Mouse (Mus musculus) hindbrain, postnatal 0 days (tissue): ENCODE results near the gene Slc4a2. TPM values are rescaled to one million over a fixed set of nuclear protein-coding genes. Genes with fewer than 3 reads are reported as not detected.

Source experiments
- ATAC-seq: fragments of 200-750 bp; cut with Nextera tagmentation; 2 replicates; pipeline ENCODE4 v1.8.0; 2017; ENCODE audit warnings: mild to moderate bottlenecking, moderate TSS enrichment, moderate library complexity
- DNase-seq: peaks from one replicate; pipeline ENCODE4 v3.0.0-alpha.2; 2015; ENCODE audit warnings: low spot score
- H3K27ac ChIP-seq: fragments of 300-500 bp; sonication (generic); 2 replicates; pipeline ENCODE4 v1.5.1; 2014; ENCODE audit warnings: mild to moderate bottlenecking
- H3K27me3 ChIP-seq: fragments of 300-500 bp; sonication (generic); 2 replicates; pipeline ENCODE4 v1.6.1; 2014; ENCODE audit warnings: low read length, mixed read lengths; ENCODE audit not compliant: insufficient read depth
- H3K36me3 ChIP-seq: fragments of 300-500 bp; sonication (generic); 2 replicates; pipeline ENCODE4 v1.6.1; 2014; ENCODE audit warnings: low read length, mixed read lengths; ENCODE audit not compliant: insufficient read depth
- H3K4me1 ChIP-seq: fragments of 300-500 bp; sonication (generic); 2 replicates; pipeline ENCODE4 v1.6.1; 2014; ENCODE audit warnings: antibody characterized with exemption, low read length, mixed read lengths; ENCODE audit not compliant: insufficient read depth
- H3K4me2 ChIP-seq: fragments of 300-500 bp; sonication (generic); 2 replicates; pipeline ENCODE4 v1.6.1; 2014; ENCODE audit warnings: low read depth, mild to moderate bottlenecking, low read length, moderate library complexity, mixed read lengths
- H3K4me3 ChIP-seq: fragments of 300-500 bp; sonication (generic); 2 replicates; pipeline ENCODE4 v1.5.1; 2014; ENCODE audit warnings: low read length
- H3K9ac ChIP-seq: fragments of 300-500 bp; sonication (generic); replicated peaks from 2 replicates; pipeline ENCODE4 v1.6.1; 2014; ENCODE audit warnings: mild to moderate bottlenecking, low read length, moderate library complexity, mixed read lengths
- H3K9me3 ChIP-seq: fragments of 300-500 bp; sonication (generic); 2 replicates; pipeline ENCODE4 v1.6.1; 2016; ENCODE audit warnings: low read length, mixed read lengths
- CTCF ChIP-seq: IDR thresholded peaks from 2 replicates; pipeline ENCODE4 v1.5.1; 2016; ENCODE audit warnings: antibody characterized with exemption, control low read depth, low read depth
- WGBS: fragments of 180-500 bp; shearing (Covaris S2); extraction: QIAGEN DNeasy Blood & Tissue Kit; methylation state at CpG from one replicate; pipeline ENCODE4 v1.1.7; 2014; 5-methylcytosine and 5-hydroxymethylcytosine counted together
- polyA plus RNA-seq: library from polyadenylated mRNA; unstranded; fragments of >200 nt; fragmentation: Nextera tagmentation; extraction: Ambion mirVana; gene quantifications from 2 replicates; pipeline ENCODE4 v1.2.1, GENCODE M21; 2015
- total RNA-seq: library from RNA; depleted of rRNA; stranded (reverse); fragments of >200 nt; gene quantifications from 2 replicates; pipeline ENCODE4 v1.2.3, GENCODE M21; 2014

The Slc4a2 gene
- total and polyA plus RNA-seq, 2 experiments from 2014 or later = 17.8 to 44.4 TPM

DNA sequence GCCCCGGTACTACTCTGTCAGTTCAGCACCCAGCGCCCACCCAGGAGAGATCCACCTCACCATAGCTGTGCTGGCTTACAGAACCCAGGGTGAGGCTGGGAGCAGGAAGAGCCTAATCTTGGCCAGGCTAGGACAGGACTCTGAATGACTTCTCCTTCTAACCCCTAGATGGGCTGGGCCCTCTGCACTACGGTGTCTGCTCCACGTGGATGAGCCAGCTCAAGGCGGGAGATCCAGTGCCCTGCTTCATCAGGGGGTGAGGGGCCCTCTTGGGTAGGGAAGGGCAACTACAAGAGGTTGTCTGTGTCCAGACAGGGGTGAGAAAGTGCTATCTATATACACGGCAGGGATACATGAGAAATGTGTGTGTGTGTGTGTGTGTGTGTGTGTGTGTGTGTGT, 42.2 kb upstream of the Slc4a2 start:
- 72% methylated on average over 6 of the region's 6 CpGs for WGBS
- no peak overlapping the region for H3K9ac ChIP-seq
- TF ChIP-seq CTCF = no peak
- H3K9me3 ChIP-seq = no peaks in the 10 kb centered on the region
- no peak overlapping the region for H3K27ac ChIP-seq
- DNase-seq (no peak), ATAC-seq (no peak)
- H3K4me3 ChIP-seq = no peak overlapping the region
- no peaks in the 10 kb centered on the region for H3K27me3 ChIP-seq
- H3K4me1 ChIP-seq = peaks cover 13% of the 10 kb centered on the region
- H3K36me3 ChIP-seq = no peaks in the 10 kb centered on the region
- no peak overlapping the region for H3K4me2 ChIP-seq

DNA sequence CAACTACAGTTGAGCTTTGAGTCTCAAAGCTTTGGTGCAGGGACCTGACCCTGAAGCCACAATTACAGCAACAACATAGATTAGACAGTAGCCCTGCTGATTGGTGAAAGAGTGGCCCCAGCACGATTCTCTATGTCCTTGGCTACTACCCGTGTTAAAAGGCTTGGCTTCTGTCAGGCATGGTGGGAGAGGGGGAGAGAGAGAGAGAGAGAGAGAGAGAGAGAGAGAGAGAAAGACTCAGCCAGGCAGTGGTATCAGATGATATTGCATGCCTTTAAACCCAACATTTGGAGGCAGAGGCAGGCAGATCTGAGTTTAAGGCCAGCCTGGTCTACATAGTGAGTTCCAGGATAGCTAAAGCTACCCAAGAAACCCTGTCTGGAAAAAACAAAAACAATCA, 41.6 kb upstream of the Slc4a2 start:
- Histone ChIP-seq H3K4me1 (peaks cover 17% of the 10 kb centered on the region), H3K27ac (no peak overlapping the region), H3K27me3 (no peaks in the 10 kb centered on the region), H3K9ac (no peak overlapping the region), H3K4me3 (no peak overlapping the region), H3K9me3 (no peaks in the 10 kb centered on the region), H3K36me3 (no peaks in the 10 kb centered on the region), H3K4me2 (no peak overlapping the region)
- no peak for ATAC-seq
- DNase-seq = no peak
- no peak for TF ChIP-seq CTCF
- 60% methylated on average over 2 of the region's 2 CpGs for WGBS

DNA sequence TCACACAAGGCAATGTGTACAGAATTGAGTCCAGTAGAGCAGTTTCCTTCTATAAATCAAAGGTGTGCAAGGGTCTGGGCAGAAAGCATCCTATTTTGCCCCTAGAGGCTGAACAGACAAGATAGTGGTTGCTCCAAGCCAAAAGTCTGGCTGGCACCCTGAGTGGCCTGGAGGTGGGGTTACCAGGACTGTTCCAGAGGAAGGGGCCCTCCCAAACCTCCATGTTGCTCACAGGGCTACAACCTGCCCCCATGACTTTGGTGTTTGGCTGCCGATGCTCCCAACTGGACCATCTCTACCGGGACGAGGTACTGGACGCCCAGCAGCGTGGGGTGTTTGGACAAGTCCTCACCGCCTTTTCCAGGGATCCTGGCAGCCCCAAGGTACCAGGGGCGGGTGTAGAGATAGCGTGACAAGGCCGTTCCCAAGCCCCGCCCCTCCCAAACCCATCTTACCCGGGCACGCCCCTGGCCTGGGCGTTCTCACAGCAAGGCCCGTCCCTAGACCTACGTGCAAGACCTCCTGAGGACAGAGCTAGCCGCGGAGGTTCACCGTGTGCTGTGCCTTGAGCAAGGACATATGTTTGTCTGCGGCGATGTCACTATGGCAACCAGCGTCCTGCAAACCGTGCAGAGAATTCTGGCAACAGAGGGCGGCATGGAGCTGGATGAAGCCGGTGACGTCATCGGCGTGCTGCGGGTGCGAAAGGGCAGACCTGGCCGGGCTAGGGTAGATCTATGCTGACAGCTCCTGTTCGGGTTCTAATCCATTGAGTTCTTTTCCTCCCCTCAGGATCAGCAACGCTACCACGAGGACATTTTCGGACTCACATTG, 40.4 kb upstream of the Slc4a2 start:
- no peaks in the 10 kb centered on the region for H3K36me3 ChIP-seq
- ATAC-seq = peak; percentile 88
- H3K9me3 ChIP-seq = no peaks in the 10 kb centered on the region
- TF ChIP-seq CTCF = peak; percentile 74
- peak overlapping the region; percentile 66 for H3K4me2 ChIP-seq
- H3K4me3 ChIP-seq = peak overlapping the region; percentile 46
- H3K9ac ChIP-seq = peak overlapping the region; percentile 56
- WGBS = under 1% methylated on average over 34 of the region's 34 CpGs
- peak; percentile 96 for DNase-seq
- H3K27me3 ChIP-seq = no peaks in the 10 kb centered on the region
- peak overlapping the region; percentile 86 for H3K27ac ChIP-seq
- peaks cover 24% of the 10 kb centered on the region for H3K4me1 ChIP-seq

DNA sequence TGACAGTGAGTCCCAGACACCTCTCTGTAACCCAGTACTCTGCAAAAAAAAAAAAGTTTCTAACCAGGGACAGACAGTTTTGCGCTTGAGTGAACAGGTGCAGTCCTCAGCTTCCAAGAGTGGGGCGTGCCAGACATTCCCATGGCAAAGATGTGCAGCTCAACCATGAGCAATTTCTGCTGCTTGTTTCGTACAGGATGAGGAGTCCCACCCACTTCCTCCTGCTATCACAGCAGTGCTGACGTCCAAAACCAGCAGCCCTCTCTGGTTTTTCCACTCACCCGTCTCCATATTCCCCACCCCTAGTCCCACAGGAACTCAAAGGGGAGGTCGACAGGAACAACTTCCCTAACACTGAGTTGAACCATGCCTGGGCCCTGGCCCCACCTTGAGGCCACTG, 39.2 kb upstream of the Slc4a2 start:
- Histone ChIP-seq H3K4me2 (peak overlapping the region; percentile 66; the same call in 1 of the 2 replicates), H3K27me3 (no peaks in the 10 kb centered on the region), H3K9ac (no peak overlapping the region), H3K36me3 (no peaks in the 10 kb centered on the region), H3K9me3 (no peaks in the 10 kb centered on the region), H3K4me1 (peaks cover 24% of the 10 kb centered on the region), H3K4me3 (no peak overlapping the region), H3K27ac (no peak overlapping the region)
- 69% methylated on average over 6 of the region's 6 CpGs for WGBS
- no peak for ATAC-seq
- DNase-seq = no peak
- no peak for TF ChIP-seq CTCF

DNA sequence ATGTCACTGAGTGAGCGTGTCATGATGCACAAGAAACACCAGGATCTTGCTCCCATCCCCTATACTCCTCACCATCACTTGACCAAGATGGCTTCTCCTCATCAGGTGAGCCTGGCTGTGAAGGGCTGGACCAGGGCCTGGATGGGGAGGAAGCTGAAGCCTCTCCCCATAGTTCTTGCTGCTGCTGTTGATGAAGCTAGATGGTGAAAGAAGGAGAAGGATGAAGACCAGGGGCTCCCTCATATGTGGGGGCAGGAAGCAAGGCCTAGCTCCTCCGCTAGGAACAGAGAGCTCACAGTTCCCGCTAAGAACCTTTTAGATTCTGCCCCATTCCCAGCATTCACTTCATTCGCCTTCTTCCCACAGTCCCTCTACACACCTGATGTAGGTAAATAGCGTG, 38.3 kb upstream of the Slc4a2 start:
- H3K4me1 ChIP-seq = peaks cover 24% of the 10 kb centered on the region
- ATAC-seq (no peak), DNase-seq (no peak)
- no peak overlapping the region for H3K27ac ChIP-seq
- no peaks in the 10 kb centered on the region for H3K36me3 ChIP-seq
- H3K4me2 ChIP-seq = no peak overlapping the region
- H3K9ac ChIP-seq = no peak overlapping the region
- no peak overlapping the region for H3K4me3 ChIP-seq
- 92% methylated on average over 5 of the region's 5 CpGs for WGBS
- no peaks in the 10 kb centered on the region for H3K27me3 ChIP-seq
- TF ChIP-seq CTCF = no peak
- H3K9me3 ChIP-seq = no peaks in the 10 kb centered on the region

DNA sequence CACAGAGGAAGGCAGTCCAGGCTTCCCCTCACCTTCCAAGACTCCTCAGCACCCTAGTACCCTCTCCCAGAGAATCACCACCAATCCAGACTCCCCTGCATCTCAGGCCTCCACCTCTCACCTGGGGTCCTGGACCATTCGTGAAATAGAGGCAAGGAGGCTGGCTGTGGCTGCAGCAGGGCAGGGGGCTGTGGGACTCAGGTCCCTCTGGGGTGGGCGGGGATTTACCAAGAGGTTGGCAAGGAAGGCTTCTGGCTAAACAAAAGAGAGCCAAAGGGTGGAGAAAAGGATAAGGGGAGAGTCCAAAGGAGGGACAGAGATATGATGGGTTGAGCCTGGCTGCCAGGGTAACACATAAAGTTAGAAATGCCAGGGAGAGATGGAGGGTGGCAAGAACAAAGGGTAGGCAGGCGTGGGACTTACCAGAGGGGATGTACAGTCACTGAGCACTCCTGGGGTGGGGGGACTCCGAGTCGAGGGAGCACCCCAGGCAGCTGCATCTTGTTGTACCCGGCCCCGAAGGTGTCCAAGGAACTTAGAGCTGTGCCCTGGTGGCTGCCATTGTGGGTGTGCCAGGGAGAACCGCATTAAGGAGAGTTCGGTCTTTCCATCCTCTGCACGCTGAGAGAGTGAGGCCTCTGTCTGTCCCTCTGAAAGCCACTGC, 37.6 kb upstream of the Slc4a2 start:
- WGBS = 80% methylated on average over 10 of the region's 10 CpGs
- no peak for DNase-seq
- H3K36me3 ChIP-seq = no peaks in the 10 kb centered on the region
- peaks cover 24% of the 10 kb centered on the region for H3K4me1 ChIP-seq
- H3K4me3 ChIP-seq = no peak overlapping the region
- no peaks in the 10 kb centered on the region for H3K9me3 ChIP-seq
- no peak overlapping the region for H3K27ac ChIP-seq
- H3K9ac ChIP-seq = no peak overlapping the region
- no peak for ATAC-seq
- no peak overlapping the region for H3K4me2 ChIP-seq
- TF ChIP-seq CTCF = no peak
- H3K27me3 ChIP-seq = no peaks in the 10 kb centered on the region
